Mouse (Mus musculus) left cerebral cortex, postnatal 4 days (tissue): Measurements from ENCODE around the gene Slc6a12. TPM values are rescaled to one million over a fixed set of nuclear protein-coding genes. Genes with fewer than 3 reads are reported as not detected.

Source experiments
- DNase-seq: peaks from one replicate; pipeline ENCODE4 v3.0.0-alpha.2; 2022
- intact Hi-C: fragments of 180-260 bp; cut with DNase I; formaldehyde crosslinking; loops from one replicate; pipeline ENCODE4 v1.15.1; 2025
- total RNA-seq, 2 experiments: library from RNA; stranded (reverse); gene quantifications; 2 replicates each; pipeline ENCODE4 v1.2.3; 2021

The Slc6a12 gene
- total RNA-seq: 1 to 10 TPM; 1.1 to 1.6 TPM

DNA sequence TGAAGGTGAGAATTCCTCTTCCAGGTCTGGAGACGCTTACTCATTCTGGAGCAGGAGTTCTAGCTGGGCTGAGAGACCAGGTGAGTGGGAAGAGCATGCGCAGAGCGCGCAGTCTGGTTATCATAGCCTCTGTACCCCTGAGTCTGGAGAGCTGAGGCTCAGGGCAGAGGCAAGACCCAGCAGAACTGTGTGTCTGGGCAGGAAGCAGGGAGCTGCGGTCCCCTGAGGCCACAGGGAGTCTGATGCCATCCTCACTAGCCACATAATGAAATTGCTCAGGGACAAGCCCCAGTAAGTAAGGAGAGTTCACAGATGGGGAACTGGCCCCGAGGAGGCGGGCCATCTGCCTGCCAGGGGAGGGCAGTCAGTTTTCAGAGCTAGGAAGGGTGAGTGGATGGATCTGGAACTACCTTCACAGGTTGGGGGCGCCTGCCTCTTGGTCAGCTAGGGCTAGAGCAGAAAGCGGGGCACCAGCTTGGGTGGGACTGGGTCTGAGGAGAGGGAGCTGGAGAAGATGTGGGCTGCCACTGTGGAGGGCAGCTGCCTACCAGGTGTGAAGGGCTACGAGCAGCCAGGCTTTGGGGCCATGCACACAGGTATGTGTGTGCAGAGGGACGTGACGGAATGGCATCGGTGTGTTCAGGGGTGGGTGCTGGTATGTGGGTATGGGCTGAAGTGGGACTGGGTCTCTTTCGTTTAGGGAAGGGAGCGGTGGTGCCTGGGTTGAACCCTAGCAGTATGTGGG is at the start of gene Slc6a12:
TSS of gene Slc6a12 (plus strand) at position 51 of the 745 bp plus-strand sequence.
- intact Hi-C loops: no loop called here
- no peak for DNase-seq

DNA sequence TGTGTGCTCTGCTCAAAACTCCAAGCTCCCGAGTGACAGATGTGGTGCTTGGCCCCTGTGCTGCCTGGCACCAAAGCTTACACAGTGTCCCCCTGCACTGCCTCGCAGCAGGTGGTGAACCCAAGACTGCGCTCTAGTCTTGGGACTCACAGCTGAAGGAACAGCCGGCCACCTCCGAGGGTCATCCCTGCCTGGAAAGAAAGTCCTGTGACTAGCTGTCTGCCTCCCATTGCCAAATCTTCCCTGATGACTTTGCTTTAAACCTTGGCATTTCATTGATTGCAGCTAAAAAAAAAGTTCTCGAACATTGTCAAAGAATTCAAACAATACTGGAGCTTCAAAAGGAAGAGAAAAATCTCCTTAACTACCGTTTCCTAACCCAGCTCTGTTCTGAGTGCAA is 43.6 kb upstream of the Slc6a12 start:
- DNase-seq: peak; percentile 5
- intact Hi-C loops: no loop called here

DNA sequence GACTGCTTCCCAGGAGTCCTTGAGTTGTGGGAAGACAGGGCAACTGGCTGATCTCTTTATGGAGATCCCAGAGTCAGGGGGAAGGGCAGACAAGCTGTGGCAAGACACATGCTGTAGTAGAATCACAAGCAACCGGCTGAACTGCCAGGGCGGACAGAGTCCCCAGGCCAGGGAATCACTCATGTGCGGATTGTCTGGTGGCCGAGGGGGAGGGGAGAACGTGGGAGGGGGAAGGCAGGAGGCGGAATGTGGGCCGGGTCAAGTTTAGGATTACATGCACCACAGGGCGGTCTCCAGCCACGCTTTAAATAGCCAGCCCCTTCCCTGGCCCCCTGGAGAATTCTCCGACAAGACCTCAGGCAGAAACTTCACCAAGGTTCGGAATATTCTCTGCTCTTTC is 42.9 kb upstream of the Slc6a12 start, which contains the start of gene Slc6a13:
TSS of gene Slc6a13 (plus strand) at position 274 of the 400 bp plus-strand sequence.
- intact Hi-C loops: no loop called here
- DNase-seq: peak; percentile 25

DNA sequence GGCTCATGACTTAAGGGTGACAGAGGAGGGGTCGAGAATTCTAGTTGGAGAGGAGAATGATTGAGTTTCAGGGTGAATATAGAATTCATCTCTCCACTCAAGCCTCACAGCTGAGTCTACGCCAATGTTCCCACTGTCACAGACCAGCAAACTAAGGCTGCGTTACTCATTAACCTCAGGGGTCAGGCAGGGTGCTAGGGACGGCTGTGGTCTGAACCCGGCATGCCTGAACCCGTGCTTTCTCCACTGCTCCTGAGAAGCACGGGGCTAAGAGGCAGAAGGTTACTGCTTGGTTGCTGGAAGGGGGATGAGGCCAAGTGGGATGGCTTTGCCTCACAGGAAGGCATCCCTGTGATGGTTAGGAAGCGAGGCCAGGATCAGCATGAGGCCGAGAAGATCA is 42.4 kb upstream of the Slc6a12 start:
- no peak for DNase-seq
- intact Hi-C loops: no loop called here

DNA sequence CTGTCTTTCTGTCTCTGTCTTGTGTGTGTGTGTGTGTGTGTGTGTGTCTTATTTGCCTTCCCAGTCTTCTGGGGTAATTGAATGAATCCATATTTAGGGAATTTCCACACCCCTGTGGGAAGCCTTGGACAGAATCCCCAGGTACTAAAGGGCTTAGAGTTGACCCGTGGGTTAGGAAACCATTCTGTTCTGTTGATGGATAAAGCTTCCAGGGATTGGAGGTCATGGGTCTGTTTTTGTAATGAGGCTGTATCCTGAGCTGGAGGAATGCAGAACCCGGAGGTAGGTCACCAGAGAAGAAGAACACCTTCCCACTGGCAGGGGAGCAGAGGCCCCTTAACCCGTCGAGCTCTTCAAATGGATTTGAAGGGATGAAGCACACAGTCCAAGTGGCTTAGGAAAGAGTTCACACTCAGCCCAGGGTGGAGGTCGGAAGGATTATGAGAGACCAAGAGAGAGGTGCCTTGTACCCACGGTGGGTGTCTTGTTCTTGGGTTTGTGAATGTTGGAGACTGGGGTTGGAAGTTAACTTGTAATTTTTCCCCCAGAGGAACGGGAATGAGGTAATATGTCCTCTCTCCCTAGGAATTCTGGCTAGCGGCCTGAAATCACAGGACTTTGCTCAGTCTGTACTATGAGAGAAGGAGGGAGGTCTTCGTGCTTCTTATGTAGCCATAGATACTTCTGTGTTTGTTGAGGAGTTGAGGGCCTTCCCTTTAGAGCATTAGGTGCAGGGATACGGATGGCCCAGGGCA is 39.2 kb upstream of the Slc6a12 start:
- no peak for DNase-seq
- intact Hi-C loops: no loop called here

DNA sequence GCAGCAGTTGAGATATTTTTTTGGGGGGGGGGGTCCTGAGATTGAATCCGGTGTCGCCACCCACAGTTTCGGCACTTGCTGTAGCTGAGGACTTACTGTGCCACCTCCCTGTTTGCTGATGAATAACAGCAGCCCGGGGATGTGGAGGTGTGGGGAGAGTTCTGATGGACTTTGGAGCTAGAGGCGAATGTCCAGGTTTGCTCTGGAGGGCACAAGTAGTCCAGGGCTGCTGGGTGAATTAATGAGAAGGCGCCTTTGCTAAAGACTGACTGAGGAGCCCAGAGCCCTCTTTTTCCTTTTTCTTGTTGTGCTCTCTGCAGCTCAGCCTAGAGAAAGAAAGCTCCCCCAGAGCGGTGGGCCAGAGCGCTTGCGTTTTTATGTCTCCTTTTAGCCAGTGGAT is 38.2 kb upstream of the Slc6a12 start:
- no peak for DNase-seq
- intact Hi-C loops: no loop called here

DNA sequence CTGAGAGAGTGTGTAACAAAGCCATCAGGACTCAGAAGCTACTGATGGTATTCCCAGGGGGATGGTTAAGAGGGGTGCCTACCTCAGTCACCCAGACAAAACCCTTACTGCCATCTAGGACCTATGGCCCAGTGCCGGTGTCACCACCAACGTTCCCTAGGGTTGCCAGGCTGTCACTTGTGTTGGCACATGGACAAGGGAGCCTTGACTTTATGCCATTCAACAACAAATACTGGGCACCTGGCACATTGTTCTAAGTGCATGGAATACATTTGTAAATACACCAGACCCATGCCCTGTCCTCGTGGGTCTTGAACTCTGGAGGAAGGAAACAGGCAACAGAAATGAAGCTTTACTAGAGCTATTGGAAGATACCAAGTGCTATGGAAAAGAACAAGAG is 37.3 kb upstream of the Slc6a12 start:
- intact Hi-C loops: no loop called here
- DNase-seq: no peak

DNA sequence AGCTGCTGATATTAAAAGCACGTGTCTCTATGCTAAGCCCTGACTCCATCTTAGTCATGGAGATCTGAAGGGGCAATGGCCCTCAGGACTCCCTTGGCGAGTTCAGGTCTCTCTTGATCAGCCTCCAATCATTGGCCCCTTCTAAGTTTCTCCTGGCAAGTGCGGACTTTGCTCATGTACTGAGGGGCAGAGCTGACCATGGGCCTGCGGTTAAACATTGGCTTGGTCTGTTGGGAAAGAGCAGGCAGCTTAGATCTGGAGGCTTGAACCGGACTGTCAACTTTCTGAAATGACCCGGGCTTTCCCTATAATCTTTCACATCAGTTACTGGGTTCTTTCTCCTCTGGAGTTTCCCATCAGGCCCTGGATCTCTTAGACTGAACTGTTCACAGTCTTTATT is 31.9 kb upstream of the Slc6a12 start:
- intact Hi-C loops: no loop called here
- no peak for DNase-seq

DNA sequence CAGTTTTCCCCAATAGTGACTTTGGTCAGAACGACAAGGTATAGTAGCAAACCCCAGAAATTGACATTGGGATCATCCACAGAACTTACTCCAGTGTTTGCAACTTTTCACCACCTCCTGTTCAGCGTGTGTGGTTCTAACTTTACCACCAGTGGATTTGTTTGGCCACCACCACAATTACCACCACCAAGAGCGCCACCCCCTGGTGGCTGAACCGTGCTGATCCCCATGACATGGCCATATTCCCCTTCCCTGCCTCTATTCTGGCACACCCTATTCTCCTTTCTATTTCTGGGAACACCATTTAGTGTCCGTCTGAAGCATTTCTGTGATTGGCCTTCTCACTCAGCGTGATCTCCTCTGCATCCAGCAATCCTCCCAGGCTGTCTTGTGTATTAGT is 23.8 kb upstream of the Slc6a12 start:
- intact Hi-C loops: no loop called here
- no peak for DNase-seq

DNA sequence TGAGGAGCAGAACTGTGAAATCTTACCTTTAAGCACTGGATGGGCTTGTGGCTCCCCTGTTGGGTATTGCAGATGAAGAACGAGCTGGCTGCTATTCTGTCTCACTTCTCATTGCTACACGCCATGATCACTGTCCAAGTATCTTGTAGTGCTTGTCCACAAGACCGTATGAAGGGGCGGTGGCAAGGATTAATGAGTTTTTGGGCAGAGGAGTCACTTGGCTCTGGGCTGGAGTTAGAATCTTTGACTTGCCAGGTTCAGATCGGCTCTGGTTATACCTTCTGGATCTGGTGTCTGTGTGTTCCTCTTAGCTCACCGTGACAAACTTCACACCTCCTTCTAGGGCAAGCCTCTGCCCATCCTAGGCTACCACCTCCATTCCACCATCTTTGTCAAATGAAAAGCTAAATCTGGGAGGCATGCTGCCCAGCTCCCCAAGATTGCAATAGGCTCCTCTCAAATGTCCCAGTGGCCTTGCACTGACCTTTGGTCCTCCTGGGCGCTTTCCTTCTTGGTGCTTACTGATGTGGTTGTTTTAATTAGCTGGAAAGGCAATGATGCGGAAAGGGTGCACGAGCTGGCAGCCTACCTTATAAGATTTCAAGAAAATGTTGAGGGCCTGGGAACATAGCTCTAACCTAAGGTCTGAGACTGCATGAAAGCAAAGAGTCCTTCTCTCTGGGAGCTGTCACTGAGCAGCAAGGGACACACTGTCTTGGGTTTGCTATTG is 20.3 kb upstream of the Slc6a12 start:
- intact Hi-C loops: no loop called here

DNA sequence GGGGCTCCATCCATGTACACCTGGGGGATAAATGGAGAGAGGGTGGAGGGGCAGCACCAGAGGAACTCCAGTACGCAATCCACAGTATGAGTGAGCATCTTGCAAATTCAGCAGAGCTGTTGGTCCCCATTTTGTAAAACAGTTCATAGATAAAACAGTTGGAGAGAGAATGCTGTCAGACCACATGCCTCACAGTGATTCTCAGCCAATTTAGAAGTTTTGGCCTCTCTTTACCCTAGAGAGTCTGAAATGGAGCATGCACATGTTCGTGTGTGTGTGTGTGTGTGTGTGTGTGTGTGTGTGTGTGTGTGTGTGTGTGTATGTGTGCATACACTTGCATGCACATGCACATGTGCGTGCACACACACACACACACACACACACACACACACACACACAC is 17.6 kb upstream of the Slc6a12 start:
- no peak for DNase-seq
- intact Hi-C loops: no loop called here

More for the DNA sequence above, 20.3 kb upstream of the Slc6a12 start:
- DNase-seq: no peak

DNA sequence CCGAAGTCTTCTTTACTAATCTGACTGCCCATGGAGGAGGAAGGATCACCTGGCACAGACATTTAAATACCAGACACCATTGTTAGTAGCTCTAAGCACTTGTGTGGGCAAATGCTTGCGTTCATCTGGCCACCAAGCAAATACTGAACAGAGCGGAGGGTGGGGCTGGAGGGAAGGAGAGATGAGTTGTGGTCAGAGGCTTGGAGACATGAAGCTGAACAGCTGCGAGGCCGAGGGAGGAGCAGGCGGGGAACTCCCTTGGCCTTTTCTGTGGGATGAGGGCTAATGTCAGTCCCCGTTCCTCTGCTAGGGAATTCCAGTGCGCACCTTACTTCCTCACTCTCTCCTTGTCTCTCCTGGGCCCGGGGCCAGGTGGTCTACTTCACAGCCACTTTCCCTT is 17.1 kb upstream of the Slc6a12 start:
- DNase-seq: no peak
- intact Hi-C loops: no loop called here

DNA sequence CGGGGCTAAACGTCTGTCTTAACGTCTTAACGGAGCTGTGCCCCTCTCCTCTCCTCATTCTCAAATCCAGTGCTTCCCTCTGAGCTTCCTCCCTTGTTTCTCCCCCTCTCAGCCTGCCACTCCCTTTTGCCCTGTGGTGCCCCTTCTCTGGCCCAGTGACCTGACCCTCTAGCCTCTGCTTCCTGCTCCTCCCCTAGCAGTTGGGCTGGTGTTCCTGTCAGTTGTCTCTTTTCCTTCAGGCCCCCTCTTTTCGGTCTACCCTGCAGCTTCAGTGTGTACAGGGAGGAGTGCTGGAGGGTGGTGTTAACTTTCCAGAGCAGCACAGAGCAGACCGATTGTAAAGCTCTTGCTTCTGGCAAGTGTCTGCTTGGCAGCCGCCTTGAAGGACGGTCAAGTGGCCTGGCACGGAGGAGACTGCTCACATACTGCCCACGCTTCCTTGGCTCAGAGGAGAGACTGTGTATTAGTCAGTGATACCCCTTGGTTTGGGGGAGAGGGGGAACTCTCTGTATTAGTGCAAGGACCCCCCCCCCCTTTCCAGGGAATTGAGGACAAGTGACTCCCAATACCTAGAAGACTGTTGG is 16.3 kb upstream of the Slc6a12 start:
- intact Hi-C loops: no loop called here
- peak; percentile 48 for DNase-seq

DNA sequence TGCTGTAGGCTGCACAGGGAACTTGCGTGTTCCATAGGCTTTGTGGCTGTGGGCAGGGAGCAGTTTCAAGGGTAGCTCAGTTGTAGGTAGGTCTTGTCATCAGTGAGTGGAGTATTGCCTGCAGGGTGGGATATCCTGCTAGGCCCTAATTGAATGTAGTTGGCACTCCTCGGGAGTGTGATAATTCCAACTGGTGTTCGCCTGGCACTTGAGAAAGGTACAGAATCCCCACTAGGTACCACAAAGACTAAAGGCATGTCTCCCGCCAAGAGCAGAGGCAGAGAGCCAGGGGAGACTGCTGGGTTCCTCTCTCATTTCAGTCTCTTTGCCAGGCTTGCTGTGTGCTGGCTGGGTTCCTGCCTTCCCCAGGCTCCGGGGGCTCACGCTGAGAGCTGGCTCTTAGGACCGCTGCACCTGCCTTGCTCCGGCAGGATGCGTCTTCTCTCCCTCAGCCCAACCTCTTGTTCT is 14.4 kb upstream of the Slc6a12 start:
- DNase-seq: peak; percentile 88
- intact Hi-C loops: no loop called here

DNA sequence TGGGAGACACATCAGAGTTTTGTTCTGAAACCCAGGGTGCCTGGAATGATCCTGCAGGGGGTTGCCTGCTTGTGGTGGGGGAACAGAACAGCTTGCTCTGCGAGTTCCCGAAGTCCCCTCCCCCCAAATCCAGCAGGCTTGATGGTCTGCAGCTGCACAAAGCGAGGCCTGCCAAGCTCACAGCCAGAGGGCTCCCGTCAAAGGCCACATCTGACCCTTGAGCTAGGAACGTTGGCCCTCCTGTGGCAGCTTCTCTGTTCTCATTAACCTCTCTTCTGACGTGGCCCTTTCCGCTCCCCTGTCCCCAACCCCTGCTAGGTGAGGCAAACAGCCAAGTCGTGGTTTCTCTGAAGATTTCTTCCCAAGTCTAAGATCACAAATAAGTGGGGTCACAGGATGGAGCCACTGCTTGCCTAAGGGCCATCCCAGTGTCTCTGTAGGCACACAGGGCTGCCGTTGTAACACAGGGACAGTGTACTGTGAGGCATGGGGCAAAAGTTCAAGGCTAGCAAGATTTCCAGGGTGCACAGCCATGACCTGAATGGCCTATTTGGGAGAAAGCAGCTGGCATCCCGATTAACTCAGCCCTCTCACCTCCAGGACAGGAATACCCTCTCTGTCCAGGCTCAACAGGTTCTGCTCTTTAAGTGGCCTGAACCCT is 12.9 kb upstream of the Slc6a12 start:
- DNase-seq: peak; percentile 71
- intact Hi-C loops: no loop called here

DNA sequence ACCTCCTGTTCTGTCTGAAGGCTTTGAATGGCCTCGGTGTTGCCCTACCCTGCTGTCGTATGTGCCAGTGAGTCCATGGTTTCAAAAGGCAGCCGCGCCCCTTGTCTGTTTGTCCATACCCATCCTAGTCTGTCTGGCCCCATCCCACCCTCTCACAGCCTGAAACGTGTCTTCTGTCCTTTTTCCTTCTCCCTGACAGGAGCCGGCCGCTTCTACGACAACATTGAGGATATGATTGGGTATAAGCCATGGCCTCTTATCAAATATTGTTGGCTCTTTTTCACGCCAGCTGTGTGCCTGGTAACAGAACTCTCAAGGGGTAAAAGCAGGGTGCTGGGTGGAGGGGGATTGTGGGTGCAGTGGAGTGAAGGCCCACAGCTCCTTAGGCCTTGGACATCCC is 7.0 kb upstream of the Slc6a12 start:
- intact Hi-C loops: loop anchor here (5.0 kb wide), 1 partner anchor 196 kb away; no protein-coding TSS in a partner anchor

DNA sequence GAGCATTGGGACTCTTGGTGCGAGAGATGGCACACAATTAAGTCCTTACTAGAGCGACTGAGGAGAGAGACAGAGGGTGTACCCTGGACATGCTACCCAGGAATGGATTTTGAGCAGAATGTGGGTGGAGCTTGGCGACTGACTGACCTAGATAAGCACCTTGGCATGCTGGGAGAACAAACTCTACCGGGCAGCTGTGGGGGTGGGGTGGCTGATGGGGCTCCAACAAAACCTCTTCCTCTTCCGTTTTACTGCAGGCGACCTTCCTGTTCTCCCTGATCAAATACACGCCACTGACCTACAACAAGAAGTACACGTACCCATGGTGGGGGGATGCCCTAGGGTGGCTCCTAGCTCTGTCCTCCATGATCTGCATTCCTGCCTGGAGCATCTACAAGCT is 6.3 kb upstream of the Slc6a12 start:
- intact Hi-C loops: loop anchor here (5.0 kb wide), 1 partner anchor 196 kb away; no protein-coding TSS in a partner anchor
- DNase-seq: no peak

More for the DNA sequence above, 7.0 kb upstream of the Slc6a12 start:
- no peak for DNase-seq

DNA sequence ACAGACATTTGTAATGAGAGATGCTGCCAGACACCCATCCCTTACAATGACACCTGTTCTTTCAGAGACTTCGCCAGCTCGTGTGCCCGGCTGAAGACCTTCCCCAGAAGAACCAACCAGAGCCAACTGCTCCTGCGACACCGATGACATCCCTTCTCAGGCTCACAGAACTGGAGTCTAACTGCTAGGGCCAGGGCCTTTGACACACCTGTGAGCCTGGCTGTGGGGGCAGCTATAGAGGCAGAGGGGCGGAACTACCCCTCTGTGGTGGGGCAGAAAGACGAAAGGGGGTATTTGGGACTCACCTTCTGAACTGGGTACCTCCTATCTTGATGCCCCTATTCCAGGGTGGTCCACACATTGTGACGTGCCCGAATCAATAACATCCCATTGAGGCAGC is 5.6 kb upstream of the Slc6a12 start:
- no peak for DNase-seq
- intact Hi-C loops: loop anchor here (5.0 kb wide), 1 partner anchor 195 kb away; no protein-coding TSS in a partner anchor

DNA sequence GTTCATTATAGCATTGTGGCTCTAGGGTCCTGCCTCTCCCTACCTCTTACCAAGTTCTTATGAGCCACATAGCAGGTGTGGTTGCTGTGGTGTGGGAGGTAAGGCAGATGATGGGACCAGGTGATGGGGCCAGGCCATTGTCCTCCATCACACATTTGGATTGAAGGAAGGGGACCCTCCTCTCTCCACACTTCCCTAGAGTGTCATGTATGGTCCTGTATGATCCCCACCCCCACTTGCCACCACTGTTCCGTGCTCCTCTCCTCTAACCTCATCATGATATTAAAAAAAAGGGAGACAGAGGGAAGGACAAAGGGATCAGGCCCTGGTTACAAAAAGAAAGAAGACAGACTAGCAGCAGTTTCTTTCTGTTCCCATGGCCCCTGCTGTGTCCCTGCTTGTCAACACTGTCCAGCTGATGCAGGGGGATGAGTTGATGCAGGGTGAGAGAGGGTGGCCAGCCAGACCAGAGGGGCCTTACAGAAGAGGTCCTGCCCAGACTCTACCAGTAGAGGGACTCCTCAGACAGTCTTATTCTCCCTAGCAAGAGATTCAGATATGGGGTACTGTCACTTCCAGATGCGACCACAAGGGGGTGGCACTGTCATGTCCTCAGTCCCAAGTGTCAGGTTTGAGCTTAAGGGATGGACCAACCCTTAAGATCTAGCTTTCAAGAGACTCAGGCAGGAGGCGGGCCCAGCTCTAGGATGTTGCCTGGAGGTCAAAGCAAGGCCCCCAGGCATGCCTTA is 4.9 kb upstream of the Slc6a12 start:
- intact Hi-C loops: loop anchor here (5.0 kb wide), 1 partner anchor 194 kb away; no protein-coding TSS in a partner anchor
- peak; percentile 89 for DNase-seq
